Mouse (Mus musculus) testis, postnatal 10 days (tissue): Measurements from ENCODE around the gene Gfer.

ENCODE experiments used
- DNase-seq: peaks from one replicate; pipeline ENCODE4 v3.0.0; 2021; ENCODE audit warnings: low spot score

Gfer gene

DNA sequence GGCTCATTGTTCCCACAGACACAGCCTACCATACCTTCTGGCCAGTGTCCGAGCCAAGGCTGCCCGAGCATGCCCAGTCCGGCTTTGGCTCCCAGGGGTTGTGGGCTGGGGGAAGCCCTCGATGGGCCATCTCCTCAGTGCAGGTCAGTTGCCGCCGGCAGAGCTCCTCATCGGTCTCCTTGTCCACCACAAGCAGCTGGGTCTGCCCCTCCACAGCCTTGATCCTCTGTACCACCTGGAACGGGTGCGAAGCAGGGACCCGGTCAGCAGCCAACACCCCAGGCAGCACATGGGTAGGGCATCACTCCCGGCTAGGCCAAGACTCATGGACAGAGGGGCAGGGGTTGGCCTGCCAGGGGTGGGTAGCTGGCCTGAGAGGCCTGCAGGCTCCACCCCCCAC is 48.5 kb downstream of the Gfer start:
- no peak for DNase-seq

- DNase-seq, result no peak
Observed at GRCm38 (mm10) chr17:24646381-24646780, 49.6 kb downstream of the Gfer start.

- DNase-seq, result no peak
Observed at GRCm38 (mm10) chr17:24645916-24646315, 50.0 kb downstream of the Gfer start.

- no peak for DNase-seq
Observed at GRCm38 (mm10) chr17:24644875-24645721, 50.9 kb downstream of the Gfer start.

GRCm38 (mm10) chr17:24644030-24644715 is 51.8 kb downstream of the Gfer start:
- DNase-seq, result no peak
